Mouse (Mus musculus): ENCODE data around the gene Rtf2.

DNA sequence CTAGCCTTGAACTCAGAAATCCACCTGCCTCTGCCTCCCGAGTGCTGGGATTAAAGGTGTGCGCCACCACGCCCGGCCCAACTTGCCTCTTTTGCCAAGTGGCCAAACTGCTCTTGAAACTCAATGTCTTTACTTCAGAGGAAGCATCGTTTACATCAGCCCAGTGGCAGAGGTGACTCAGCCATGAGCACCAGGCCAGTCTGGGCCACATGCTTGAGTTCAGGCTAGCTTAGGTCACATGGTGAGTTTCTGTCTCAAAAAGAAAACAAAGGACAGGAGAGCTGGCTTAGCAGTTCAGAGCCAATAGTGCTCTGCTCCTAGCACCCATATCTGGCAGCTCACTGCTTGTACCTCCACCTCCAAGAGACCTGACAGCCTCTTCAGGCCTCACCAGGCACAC lies 26.9 kb downstream of the Rtf2 start:
- no peak for TF ChIP-seq CTCF (IDR thresholded peaks at IDR 0.05; ENCODE audit: borderline replicate concordance, insufficient read depth, low read length)
- TF ChIP-seq POLR2A (IDR thresholded peaks at IDR 0.05; ENCODE audit: low read depth, low read length), result no peak

All from embryonic fibroblast, embryonic 13.5 days (primary cell).